Mouse (Mus musculus): ENCODE results near the gene Kiss1.
A peak's percentile ranks its signal among the peaks of the same experiment; 100 is the strongest.

Kiss1 gene

DNA sequence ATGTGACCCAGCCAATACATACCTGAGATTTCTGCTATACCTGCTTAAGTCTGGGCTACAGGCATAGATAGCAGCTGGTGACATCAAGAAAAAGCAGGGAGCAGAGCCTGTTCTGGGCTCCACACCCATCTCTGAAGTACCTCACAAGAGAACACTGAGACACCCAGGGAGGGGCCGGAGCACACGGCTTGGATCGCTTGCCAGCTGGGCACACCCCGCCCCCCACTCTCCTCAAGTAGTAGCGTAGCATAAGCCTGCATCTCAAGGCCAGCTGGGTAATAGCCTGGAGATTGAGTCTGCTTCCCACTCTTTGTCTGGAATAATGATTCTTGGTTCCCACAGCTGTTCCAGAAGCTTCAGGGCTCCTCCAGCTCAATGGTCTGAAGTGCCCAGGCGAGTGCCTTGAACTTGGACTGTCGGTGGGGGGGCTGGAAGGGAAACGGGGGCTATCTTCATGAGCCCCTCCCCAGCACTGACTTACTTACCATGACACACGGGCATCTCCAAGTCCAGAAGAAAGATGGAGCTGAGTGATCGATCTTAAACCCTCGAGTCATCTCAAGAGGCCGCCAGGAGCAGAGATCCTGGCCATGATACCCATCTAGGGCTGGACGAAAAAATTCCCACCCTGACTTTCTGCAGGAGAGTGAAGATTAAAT lies at the start of gene Kiss1:
Gene Kiss1 (plus strand): TSS at position 609 of the 659 bp plus-strand sequence.
- no peak for DNase-seq (ENCODE audit: low read depth in 2 of 2, low spot score in 2 of 2)

DNA sequence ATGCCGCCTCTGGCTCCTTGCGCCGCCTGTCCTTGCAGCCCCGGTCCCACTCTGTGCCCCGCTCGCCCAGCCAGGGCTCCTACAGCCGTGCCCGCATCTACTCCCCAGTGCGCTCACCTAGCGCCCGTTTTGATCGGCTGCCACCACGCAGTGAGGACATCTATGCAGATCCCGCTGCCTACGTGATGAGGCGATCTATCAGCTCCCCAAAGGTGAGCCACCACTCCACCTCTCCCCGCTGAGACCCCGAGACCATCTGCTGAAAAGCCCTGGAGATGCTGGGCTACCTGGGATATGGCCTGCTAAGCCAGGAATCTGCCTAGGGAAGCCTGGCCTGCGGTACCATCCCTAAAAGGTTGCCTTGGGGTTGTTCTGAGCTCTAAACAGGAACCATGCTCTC lies 47.5 kb upstream of the Kiss1 start:
- no peak for DNase-seq (ENCODE audit: low read depth in 2 of 2, low spot score in 2 of 2)

DNA sequence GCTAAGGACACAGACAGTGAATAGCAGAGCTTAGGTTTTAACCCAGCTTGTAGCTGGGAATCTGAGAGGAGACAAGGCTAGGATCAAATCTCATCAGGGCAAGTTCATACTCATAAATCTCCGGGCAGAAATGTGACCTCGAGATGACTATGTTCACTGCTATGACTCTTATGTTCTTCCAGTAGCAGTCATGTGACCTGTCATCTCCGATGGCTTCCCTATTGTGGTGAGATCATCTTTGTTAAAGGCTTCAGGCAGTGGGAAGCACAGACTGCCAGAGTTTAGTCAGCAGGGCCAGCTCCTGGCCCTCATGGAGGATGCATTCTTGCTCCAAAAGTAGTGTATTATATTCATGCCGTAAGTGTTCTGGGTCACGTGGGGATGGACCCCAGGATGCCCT lies 44.7 kb upstream of the Kiss1 start:
- DNase-seq (ENCODE audit: low read depth in 2 of 2, low spot score in 2 of 2), result no peak

DNA sequence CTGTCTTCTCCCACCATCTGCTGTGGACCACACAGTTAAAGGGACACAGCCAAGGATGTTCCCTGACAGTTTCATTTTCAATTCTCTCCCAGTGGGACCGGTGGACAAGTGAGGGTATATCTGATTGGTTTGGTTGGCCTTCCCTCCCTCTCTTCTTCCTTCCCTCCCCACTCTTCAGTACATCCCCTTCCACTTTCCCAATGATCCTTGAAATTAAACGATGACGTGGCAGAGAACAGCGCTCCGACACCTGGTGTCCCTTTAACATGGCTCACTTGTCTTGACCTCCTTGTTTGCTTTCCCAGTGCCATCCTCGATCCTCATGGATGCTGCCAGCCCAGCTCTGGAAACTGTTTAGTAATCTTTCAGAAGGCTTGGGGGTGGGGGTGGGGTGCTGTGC lies 43.1 kb upstream of the Kiss1 start:
- no peak for DNase-seq (ENCODE audit: low read depth in 2 of 2, low spot score in 2 of 2)

DNA sequence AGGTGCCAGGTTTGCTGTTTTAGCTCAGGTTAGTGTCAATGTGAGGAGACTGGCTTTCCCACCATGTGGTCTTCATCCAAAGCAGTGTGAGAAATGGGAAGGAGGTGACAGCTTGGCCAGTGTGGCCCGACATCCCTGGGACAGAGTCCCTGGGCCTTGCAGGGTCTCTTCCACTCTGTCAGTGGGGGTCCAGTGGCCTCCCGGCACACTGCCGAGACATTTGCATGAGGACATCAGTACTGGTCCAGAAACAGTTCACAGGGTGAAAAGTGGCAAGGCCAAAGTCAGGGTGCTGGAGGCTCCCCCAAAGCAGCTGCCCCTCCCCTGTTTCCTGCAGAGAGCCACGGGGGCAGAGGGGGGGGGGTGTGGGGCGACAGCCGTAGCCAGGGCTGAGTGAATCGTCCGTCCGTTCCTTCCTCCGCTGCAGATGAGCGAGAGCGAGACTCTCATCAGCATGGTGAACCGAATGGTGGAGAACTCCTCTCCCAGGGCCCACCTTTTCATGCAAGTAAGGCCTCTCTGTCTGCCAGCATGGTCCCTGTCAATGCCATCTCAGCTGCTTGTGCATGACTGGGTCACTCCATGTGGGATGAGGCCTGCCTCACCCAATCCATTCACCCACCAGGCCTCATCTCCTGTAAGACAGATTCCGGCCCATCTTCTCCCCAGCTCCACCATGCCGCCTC lies 42.6 kb upstream of the Kiss1 start:
- DNase-seq (ENCODE audit: low read depth in 2 of 2, low spot score in 2 of 2), result no peak

DNA sequence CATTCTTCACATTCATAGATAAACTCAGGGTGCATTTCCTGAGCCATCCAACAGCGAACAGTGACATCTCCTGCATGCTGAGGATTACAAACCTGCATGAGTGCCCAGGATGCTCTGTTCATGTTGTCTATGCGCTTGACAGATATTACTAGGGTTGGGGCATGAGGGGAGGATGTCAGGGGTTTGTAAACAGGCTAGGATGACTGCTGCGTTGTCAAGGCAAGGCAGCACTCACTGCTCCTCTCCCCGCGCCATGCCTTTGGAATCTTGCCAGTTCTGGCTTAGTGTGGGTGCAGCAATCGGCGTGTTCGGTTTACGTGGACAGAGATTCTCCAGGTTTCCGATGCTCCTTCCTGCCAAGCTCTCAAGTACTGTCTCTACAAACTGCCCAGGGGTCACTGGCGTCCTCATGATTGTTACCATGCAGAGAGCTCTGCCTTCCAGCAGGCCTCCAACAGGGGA lies 42.0 kb upstream of the Kiss1 start:
- DNase-seq (ENCODE audit: low read depth in 2 of 2, low spot score in 2 of 2), result no peak

DNA sequence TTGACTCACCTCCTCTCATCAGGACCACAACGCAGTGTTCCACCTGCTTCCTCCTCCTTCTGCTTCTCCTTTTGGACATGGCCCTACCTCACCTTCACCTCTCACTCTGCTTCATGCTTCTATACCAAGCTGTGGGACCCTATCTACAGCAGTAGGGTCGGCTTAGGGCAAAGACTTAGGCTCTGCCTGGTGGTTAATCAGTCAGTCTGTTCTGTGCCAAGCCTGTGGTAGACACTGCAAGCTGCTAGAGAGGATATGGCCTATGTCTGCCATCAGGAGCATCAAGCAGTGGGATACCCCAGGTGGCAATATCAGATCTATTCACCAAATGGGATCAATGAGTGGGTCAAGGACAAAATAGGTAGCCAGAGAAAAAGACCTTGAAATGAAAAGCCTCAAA lies 41.1 kb upstream of the Kiss1 start:
- no peak for DNase-seq (ENCODE audit: low read depth in 2 of 2, low spot score in 2 of 2)

DNA sequence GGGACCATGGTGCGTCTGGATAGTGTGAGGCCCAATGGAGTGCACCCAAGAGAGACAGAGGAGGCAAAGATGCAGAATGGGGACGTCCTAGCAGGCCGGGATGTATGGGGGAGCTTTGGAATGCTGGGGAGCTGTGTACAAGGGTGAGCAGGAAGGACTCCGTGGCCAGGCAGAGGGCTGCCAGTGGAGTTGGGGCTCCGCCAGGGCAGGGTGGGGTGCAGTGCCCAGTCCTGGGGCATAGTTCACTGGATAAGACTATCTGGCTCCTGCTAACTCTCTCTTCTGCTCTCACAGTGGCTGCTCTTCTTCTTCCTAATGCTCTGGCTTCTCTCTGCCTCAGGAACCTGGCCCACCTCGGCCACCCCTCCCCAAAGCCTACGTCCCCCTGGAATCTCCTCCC lies 35.8 kb upstream of the Kiss1 start:
- no peak for DNase-seq (ENCODE audit: low read depth in 2 of 2, low spot score in 2 of 2)

DNA sequence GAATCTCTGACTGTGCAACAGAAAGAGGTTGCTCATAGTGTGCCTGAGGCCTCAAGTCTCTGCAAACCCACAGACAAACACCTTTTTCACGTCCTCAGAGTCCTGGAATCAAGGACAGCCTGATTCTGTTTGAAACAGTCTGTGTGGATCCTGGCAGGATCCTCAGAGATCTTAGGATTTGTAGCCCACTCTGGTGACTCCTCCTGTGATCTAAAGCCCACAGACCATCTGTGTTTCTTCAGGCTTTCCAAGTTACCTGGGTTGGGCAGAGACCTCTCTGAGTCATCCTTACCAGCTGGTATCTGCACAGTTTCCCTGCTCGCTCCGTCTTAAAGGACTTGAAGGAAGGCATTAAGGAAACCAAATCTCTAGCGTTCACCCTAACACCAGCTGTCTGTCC lies 34.6 kb upstream of the Kiss1 start:
- no peak for DNase-seq (ENCODE audit: low read depth in 2 of 2, low spot score in 2 of 2)

DNA sequence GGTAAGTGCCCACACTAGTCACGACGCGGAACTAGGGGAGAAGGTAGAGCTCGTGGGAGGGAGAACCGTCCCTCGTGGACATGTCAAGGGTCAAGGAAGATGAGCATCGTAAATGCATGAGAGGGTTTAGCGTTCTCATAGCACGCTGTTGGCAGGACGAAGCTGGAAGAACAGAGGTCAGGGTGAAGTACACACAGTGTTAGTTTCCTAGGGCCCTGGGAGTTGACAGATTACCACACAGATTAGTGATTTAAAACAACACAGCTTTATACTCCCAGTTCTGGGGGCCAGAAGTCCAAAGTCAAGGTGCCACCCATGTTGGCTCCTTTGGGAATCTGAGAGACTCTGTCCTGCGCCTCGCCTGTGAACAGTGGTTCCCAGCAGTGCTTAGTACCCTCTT lies 33.8 kb upstream of the Kiss1 start:
- no peak for DNase-seq (ENCODE audit: low read depth in 2 of 2, low spot score in 2 of 2)

DNA sequence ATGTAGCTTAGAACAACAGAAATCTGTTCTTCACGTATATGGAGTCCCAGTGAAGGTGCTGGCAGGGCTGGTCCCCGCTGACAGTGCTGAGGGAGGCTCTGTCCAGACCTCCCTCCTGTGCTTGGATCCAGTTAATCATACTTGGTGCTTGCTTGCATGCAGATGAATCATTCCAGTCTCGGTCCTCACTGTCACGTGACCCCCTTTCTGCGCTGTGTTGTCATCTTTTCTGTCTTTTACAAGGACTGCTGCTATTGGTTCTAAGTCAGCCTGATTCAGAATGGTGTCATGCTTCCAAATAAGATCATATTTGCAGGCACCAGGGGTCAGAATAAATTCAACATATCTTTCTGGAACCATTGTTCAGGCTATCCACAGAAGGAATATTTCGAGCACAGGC lies 29.8 kb upstream of the Kiss1 start:
- no peak for DNase-seq (ENCODE audit: low read depth in 2 of 2, low spot score in 2 of 2)

DNA sequence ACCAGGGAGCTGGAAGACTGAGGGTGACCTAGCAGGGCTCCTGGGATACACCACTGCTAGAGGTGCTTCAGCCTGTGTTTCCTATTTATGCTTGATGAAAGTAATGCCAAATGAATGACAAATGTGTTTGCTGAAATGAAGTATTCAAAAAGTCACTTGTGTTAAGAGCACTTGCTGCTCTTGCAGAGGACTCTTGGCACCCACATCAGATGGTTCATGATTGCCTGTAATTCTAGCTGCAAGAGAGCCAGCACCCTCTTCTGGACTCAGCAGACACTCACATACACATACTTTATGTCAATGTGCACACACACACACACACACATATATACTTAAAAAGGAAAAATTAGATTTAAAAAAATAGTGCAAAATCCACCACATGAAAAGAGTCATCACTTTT lies 29.1 kb upstream of the Kiss1 start:
- DNase-seq (ENCODE audit: low read depth in 2 of 2, low spot score in 2 of 2), result no peak

DNA sequence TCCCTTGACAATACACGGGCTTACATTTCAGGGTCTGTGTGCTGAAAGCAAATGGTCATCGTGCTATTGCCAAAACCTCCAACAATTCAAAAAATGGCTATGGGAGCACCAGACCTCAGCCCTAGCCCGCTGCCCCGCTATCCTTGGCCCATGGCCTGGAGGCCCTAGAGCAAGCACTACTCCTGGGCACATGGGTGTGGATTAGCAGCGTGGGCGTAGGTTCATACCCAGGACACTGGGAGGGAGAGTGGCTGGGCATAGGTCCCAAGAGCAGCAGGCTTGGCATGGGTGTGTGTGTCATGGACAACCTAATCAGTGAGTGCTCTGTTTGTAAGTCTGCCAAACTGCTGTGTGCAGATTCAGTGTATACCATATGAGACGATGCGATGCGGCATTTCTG lies 25.3 kb upstream of the Kiss1 start:
- DNase-seq (ENCODE audit: low read depth in 2 of 2, low spot score in 2 of 2), result no peak

DNA sequence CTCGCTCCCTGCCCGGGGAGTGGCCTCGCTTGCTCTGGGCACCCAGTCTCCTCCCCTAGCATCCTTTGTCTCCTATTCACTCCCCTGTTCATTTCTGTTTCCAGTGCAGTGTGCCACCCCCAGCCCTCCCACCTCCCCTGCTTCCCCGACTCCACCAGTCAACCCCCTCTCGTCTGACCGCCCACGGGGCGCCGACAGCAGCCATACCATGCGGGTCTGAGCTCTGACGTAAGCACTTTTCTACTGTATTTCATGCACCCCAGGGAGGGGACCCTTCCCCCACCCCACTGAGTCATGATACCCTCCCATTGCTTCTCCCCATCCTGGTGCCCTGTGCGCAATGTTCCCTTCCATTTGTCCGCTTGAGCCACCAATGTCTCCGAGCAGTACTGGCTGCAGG lies 22.9 kb upstream of the Kiss1 start:
- no peak for DNase-seq (ENCODE audit: low read depth in 2 of 2, low spot score in 2 of 2)

DNA sequence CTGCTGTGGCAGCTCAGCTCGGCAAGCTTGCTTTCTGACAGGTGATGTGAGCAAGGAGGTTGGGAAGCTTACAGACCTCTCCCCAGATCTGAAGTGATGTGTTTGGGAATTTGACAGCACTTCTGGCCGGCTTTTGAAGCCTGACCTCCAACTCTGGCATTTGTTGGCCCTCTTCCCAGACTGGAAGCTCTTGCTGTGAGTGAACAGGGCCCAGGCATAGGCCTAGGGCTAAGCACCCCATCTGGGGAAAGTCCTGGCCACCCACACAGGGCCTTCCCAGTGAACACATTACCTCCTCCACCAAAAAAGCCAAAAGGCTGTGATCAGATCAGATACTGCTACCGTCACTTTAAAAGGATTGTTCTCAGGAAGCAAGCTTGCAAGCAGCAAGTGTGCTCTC lies 19.1 kb upstream of the Kiss1 start:
- no peak for DNase-seq (ENCODE audit: low read depth in 2 of 2, low spot score in 2 of 2)

DNA sequence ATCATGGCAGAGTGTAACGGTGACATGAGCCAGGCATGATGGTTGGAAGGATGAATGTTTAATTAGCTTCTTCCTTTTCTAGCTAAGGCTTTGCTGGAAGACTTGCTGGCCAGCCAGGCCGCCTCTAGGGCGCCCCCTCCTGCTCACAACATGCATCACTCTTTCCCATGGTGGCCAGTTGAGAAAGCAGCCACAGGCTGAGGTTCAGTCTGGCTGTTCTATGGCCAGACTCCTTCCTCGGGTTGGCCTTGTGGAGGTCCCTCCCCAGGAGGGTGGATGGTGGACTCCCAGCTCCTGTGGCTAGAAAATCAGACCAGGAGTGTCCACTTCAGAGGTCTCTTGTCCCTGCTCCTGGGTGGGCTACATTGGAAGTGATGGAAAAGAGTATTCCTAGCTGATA lies 14.8 kb upstream of the Kiss1 start:
- peak; percentile 44 to 61 for DNase-seq (ENCODE audit: low read depth in 2 of 2, low spot score in 2 of 2)

DNA sequence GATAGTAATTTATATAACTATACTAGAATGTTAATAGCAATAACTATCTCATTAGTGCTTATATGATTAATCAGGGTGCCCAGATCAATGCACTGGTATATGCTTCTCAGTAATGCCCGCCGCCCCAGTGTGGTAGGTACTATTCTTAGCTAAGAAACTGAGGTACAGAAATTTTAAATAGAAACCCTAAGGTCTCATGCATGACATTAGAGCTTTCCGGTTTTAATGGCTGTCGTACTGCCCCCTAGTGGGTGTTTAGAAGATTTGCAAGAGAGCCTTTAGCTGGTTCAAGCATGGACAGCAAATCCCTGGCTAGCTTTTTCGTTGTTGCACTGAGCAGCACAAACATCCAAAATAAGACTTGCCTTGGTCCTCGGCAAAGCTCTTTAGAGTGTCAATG lies 14.4 kb upstream of the Kiss1 start:
- DNase-seq (ENCODE audit: low read depth in 2 of 2, low spot score in 2 of 2), result peak; percentile 28 to 45

DNA sequence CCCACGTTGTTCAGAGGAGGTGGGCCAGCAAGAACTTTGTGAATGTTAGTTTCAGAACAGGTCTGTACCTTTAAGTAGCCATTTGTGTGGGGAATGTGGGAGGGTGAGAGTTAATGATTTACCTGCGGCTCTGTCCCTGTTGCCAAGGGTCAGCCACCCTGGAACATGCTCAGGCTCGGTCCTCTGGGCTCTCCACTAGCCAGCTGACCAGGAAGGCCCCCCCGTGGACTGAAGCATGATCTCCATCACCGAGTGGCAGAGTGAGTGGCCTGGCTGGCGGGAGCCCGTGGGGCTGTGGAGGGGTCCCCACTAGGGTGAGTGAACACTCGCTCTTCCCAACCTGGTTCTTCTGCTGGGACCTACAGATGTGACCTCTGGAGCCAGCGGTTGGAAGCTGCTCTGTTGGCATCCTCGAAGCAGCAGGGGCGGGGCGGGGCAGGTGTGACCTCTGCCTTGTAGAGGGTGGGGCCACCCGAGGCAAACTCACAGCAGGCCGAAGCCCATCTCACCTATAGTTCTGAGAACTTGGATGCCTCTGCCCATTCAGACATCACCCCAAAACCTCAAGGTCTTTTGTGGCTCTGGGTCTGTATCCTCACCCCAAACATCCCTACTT lies 11.9 kb upstream of the Kiss1 start, which contains the start of gene Golt1a:
Gene Golt1a (plus strand): TSS at position 149 of the 616 bp plus-strand sequence.
- DNase-seq (ENCODE audit: low read depth in 2 of 2, low spot score in 2 of 2), result no peak

DNA sequence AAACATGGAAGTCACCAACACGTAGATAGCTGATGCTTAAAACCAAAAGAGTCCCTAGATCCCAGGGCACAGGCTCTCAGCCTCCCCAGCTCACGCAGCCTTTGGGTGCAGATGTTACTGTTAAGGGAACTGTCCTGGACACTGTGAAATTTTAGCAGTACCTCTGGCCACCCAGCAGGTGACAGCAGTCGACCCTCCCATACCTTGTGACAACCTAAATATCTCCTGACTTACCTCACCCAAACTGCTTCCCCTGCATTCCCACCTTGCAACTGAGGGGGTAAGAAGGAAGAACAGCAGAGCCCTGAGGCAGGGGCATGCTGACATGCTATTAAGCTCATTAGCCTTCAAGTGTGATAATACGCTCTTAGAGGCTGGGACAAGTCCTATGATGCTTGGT lies 10.4 kb upstream of the Kiss1 start:
- no peak for DNase-seq (ENCODE audit: low read depth in 2 of 2, low spot score in 2 of 2)

DNA sequence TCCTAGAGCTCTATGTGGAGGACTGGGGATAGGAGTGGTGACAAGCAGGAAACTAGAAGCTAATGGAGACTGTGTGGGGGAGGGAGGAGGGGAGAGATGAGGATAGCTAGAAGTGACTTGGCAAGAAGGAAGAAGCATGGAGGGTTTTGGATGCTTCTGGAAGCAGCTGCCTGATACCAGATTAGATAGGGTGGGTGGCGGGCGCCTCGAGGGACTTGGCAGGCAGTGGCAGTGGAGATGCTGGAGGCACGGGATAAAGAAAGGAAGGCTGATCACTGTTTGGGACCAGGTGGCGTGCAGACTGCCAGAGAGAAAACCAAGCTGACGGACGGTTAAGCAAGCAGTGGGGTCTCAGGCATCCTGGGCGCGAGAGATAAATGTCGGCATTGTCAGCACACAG lies 9.7 kb upstream of the Kiss1 start:
- no peak for DNase-seq (ENCODE audit: low read depth in 2 of 2, low spot score in 2 of 2)

DNA sequence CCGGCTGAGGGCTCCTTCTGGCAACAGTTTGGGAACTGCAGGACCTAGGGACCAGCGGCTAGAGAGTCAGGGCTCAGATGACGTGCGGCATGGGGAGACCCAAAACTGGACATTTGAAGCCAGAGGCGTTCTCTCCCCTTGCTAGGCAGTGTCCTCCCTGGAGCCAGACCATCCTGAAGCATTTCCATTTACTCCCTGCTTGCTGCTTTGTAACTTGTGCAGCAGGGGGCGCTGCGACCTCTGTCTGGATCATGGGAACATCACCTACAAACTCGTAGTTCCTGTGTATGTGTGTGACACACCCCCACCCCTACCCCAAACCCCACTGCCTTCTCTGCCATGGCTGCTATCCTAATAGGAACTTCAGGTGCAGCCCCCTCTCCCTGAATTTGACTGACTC lies 7.3 kb upstream of the Kiss1 start:
- DNase-seq (ENCODE audit: low read depth in 2 of 2, low spot score in 2 of 2), result peak in 1 of 2 experiments; percentile 23

DNA sequence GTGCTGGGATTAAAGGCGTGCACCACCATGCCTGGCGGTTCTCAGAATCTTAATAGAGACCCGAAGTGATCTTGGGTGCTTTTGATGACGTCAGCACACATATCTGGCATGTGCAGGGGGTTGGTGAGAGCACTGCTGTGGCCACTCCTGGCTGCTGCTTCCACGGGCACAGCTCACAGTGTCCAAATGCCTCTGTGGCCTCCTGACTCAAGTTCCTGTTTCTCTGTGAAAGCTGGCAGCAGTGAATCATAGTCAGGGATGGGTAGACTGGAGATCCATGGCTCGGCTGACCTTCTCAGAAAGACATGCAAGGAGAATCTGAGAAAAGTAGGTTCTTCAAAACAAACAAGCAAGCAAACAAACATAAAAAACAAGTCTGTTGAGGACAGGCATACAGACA lies 5.9 kb upstream of the Kiss1 start:
- no peak for DNase-seq (ENCODE audit: low read depth in 2 of 2, low spot score in 2 of 2)

DNA sequence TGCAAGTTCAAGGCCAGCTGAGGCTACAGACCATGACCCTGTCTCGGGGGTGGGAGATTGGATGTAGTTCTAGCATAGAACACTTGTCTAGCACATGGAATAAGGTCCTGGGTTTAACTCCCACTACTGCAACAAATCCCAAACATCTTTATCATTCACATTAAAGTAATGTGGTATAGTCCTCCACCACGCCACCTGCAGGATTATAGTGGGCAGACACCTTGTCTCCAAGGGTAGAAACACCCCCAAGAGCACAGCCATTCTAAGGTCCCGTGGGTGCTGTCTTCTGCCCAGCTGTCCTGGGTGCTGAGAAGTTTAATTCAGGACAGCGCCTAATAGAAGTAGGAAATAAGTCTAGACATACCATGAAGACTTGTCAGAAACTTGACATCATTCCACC lies 5.1 kb upstream of the Kiss1 start:
- DNase-seq (ENCODE audit: low read depth in 2 of 2, low spot score in 2 of 2), result no peak
